Mouse (Mus musculus): Measurements from ENCODE around the gene Sorcs3.

The Sorcs3 gene

DNA sequence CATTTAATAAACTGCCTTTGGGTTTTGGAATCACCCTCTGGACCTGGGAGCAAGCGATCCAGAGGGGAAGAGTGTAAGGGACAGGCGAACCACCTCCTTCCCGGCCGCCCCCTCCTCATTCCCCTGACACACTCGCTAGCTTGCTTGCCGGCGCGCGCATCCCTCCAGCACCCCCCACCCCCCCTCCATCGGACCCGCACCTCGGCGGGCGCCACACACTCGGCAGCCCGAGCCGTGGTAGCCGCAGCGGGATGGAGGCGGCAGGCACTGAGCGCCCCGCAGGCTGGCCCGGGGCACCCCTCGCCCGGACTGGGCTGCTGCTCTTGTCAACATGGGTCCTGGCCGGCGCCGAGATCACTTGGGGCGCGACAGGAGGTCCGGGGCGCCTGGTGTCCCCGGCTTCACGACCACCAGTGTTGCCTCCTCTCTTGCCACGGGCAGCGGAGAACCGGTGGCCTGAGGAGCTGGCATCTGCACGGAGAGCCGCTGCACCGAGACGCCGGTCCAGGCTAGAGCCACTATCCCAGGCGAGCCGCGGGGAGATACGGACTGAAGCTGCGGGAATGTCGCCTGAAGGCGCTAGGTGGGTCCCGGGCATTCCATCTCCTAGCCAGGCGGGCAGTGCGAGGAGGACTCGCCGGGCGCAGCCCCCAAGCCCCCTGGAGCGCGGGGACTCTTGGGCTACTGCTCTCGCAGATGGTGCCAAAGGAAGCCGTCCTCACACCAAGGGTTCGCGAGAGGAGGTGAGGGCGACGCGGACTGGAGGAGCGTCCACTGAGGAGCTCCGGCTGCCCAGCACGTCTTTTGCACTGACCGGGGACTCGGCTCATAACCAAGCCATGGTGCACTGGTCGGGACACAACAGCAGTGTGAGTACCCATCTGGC, at the start of gene Sorcs3:
TSS of gene Sorcs3 (plus strand) at position 97 of the 886 bp plus-strand sequence.
- no peak for DNase-seq (ENCODE audit: low spot score in 2 of 2)

- no peak for DNase-seq (ENCODE audit: low spot score in 2 of 2)
Observed at GRCm38 (mm10) chr19:48165341-48165740, 40.5 kb upstream of the Sorcs3 start.

DNA sequence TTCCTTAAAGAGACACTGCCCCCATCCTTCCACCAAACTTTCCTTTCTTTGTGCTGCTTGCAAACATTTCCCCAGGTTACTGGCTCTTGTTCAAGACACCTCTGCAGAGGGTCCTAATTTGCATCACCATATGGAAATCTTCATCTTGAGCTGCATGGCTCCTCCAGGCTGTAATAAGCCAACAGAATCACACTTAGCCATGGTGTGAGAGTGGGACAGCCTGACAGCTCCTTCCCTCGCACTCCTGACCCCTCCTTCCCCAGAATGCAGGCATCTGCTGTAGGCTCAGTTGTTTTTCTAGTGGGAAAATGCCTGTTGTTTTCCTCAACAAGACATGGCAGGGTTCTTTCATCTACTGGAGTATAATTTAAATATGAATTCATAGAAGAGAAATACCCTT, 38.7 kb upstream of the Sorcs3 start:
- no peak for DNase-seq (ENCODE audit: low spot score in 2 of 2)

DNA sequence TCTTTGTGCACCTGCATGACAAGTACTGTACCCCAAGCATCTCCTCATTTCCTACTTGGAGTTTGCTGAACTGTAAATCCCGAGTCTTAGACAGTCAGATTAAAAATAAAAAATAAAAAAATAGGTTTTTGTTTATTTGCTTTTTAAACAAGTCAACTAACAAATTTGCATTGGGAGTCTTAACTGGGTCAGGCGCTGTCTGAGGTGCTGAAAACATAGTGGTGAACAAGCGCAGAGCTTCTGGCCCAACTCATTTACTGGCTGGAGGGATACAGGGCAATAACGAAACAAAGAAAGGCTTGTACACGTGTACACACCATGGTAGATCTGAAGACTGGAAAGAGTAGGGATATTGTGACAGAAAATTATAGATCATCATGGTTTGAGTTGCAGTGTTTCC, 37.5 kb upstream of the Sorcs3 start:
- DNase-seq (ENCODE audit: low spot score in 2 of 2): no peak

DNA sequence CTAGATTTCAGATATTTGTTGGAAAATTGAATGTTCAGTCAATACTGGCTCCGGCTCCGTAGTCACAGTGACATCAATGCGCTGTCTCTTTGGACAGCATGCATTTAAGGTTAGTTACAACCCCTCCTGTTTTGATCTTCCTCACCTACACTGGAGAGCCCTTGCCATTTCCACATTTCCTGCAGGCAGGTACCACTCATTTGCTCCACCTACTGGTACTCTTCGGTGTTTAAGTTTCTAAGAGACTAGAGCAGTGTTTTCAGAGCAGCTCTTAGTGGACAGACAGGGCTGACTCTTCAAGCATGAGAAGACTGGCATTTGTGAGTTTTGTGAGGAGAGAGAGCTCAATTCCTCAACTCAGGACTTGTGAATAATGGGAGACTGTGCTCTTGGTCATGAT, 31.1 kb upstream of the Sorcs3 start:
- DNase-seq (ENCODE audit: low spot score in 2 of 2): no peak

DNA sequence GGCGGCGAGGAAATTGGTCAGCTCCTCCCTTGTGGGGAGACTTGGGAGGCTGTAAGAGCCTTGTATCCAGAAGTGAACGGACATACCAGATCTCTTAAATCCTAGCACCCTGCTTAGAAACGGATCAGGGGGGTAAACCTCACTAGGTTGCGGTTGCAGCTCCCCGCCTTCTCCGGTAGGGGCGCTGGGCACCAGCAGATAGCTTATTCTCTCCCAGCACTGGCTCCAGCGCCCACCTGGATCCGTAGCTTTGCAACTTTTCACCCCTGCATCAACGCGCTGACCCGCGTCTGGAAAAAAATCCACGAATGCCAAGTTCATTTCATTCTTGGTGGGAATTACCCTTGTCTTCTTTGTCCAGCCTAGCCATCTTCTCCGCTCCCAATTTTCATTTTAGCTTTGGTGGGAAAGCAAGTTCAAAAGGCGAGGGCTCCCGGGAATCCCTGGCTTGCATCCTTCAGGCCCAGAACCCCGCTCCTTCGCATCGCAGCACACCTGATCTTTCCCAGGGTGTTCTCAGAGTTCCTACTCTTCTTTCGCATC, 1.8 kb upstream of the Sorcs3 start:
- no peak for DNase-seq (ENCODE audit: low spot score in 2 of 2)

- no peak for DNase-seq (ENCODE audit: low spot score in 2 of 2)
Observed at GRCm38 (mm10) chr19:48204476-48204875, 1.3 kb upstream of the Sorcs3 start.

DNA sequence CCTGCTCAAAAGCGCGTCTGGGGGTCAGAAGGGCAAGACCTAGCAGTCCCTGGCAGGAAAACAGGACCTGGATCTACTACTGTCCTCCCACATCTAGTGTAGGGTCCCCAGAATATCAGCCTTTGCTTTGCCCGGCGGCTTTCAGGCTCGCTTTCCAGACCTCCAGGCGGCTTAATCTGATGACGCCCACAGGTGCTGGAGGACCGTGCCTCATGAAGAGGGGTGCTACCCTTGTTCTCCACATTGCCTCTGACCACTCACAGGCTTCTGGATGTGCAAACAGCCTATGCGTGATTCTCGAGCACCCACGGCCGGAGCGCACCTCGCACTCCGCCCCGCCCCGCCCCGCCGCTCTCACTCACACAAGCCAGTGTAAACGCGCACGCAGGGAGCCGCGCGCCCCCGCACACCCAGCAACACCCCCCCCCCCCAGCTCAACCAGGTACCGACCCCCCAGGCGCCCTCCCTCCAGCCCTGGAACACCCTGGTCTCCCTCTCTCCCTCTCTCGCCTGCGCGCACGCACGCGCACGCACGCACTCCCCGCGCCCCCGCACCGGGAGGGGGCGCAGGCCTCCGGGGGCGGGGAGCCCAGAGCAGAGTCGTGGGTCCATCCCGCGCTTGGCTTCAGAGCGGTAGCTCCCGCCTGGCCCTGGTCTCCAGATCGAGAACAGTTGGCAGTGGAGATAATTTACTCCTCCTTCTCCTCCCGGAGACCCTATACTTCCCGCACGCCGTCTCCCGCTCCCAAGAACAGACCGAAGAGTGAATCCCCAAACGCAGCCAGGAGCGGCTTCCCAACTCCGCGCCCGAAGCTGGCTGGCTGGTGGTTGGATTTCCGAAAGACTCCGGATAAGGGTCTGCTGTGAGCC, 698 bp upstream of the Sorcs3 start:
- DNase-seq (ENCODE audit: low spot score in 2 of 2): no peak

DNA sequence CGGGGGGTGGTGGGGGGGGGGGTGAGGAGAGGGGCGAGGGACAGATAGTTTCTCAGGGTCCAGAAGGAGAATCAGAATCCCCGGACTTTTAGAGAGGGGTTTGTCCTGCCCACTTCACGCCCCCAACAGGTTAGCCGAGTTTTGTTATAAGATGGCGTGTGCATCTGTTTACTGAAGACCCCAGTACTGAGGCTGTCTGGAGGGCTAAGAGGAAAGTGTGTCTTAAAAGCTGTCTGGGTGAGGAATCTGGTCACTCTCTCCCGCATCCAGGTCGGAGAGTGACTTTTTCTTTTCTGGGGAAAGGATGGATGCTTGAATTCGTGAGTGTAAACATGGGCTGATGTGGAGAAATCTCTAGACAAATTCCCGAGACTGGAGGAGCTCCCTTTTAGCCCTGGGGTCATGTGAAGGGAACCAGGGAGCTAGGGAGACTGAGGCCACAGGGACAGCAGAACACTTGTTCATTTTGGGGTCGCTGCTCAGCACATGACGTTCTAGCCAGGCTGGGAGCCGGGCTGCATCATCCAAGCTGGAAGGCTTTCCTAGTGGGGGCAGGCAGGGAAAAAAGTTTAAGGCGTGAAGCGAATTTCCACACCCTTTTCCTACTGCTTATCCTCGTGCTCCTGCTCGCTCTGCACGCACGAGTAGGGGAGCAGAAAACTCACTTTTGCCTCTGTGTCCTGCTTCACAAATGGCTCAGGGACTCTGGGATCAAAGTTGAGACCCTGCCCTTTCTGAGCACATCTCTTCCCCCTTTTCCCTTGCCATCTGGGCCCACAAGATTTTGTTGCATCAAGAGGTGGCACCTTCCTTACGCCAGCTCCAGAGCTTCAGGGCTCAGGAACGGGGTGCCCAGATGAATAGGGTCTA, 1.3 kb downstream of the Sorcs3 start:
- no peak for DNase-seq (ENCODE audit: low spot score in 2 of 2)

- DNase-seq (ENCODE audit: low spot score in 2 of 2): no peak
Observed at GRCm38 (mm10) chr19:48207731-48208370, 2.0 kb downstream of the Sorcs3 start.

GRCm38 (mm10) chr19:48215379-48215778, 9.6 kb downstream of the Sorcs3 start:
- DNase-seq (ENCODE audit: low spot score in 2 of 2): no peak

GRCm38 (mm10) chr19:48237786-48238372, 32.1 kb downstream of the Sorcs3 start:
- no peak for DNase-seq (ENCODE audit: low spot score in 2 of 2)

DNA sequence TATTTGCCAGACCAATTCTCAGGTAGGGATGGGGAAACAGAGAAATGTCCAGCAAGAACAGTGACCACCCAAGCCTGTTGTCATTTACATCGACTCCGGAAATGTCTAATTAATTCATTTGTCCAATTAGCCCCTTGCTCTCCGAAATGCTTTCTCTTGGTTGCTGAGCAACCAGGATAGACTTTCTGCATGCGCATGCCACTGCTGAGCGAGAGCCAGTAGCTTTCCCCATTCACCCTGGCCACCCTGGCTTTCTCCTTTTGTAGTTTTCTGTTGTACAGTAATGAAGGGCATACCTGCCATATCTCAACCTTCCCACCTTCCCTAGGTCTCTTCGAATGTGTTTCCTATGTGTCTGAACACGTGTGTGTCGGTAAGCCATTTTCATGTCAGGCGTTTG, 32.6 kb downstream of the Sorcs3 start:
- DNase-seq (ENCODE audit: low spot score in 2 of 2): no peak

GRCm38 (mm10) chr19:48240960-48241359, 35.1 kb downstream of the Sorcs3 start:
- no peak for DNase-seq (ENCODE audit: low spot score in 2 of 2)

- no peak for DNase-seq (ENCODE audit: low spot score in 2 of 2)
Observed at GRCm38 (mm10) chr19:48244036-48244435, 38.2 kb downstream of the Sorcs3 start.

DNA sequence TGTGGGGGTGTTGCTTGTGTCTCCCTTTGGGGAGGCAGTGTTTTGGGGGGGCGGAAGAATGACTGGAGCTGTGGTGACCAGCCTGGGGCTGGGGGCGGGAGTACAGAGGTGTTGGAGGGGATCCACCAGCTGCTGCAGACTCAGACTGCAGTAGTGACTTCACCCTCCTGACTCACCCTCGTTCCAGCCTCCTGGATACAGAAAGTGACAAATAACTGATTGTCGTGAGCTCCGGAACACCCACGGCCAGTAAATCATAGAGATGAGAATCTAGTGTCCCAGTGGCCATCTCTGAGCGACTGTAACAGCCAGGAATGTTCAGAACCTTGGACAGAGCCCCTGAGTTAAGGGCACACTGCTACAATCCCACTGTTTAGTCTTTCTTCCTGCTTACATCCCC, 53.4 kb downstream of the Sorcs3 start:
- no peak for DNase-seq (ENCODE audit: low spot score in 2 of 2)

GRCm38 (mm10) chr19:48260671-48261070, 54.8 kb downstream of the Sorcs3 start:
- no peak for DNase-seq (ENCODE audit: low spot score in 2 of 2)

DNA sequence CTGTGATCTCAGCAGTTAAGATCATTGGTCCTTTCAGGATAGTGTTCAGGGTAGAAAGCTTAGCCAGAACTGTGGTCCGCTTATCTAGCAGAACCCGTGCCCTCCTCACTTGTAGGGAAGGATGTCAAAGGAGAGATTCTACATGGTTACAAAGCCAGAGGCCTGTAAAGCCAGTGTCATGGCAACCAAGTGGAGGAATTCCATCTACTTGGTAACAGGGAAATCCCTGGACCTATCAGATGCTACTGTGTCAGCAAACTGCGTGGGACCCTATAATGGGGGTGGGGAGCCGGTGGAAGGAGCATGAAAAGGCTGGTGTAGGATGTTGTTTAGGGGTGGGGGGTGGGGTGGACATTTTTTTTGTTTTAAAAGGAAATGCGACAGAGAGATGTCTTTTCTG, 57.9 kb downstream of the Sorcs3 start:
- DNase-seq (ENCODE audit: low spot score in 2 of 2): no peak

GRCm38 (mm10) chr19:48280273-48280672, 74.4 kb downstream of the Sorcs3 start:
- DNase-seq (ENCODE audit: low spot score in 2 of 2): no peak

DNA sequence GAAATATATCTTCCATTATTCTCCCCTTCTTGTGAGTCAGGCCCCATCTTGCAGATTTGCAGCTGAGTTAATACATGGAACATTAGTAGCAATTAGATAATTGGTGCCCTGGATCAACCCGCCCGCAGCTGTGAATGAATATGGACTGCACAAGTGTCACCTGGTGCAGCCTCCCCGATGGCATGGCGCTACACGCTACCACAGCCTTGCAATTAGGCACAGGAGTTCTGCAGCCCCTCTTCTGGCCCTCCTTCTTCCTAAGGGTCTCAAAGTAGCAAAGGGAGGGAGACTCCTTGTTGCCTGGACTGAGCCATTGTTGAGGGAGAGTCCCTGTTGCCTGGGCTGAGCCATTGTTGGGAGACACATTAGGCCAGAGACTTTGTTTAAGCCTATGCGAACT, 76.4 kb downstream of the Sorcs3 start:
- DNase-seq (ENCODE audit: low spot score in 2 of 2): no peak

GRCm38 (mm10) chr19:48283217-48283616, 77.4 kb downstream of the Sorcs3 start:
- DNase-seq (ENCODE audit: low spot score in 2 of 2): no peak

Data from spleen, postnatal 14 days (tissue).